Mouse (Mus musculus) myocyte (in vitro differentiated cells): ENCODE data around the gene Slc6a1. TPM values are rescaled to one million over a fixed set of nuclear protein-coding genes. Genes with fewer than 3 reads are reported as not detected.

Experiments used
- H3K27me3 ChIP-seq: one replicate; pipeline ENCODE4 v1.6.1; 2011; ENCODE audit not compliant: control insufficient read depth, insufficient read depth, insufficient read length
- H3K36me3 ChIP-seq: one replicate; pipeline ENCODE4 v1.6.1; 2011; ENCODE audit not compliant: control insufficient read depth, insufficient read depth
- H3K4me2 ChIP-seq: one replicate; pipeline ENCODE4 v1.6.1; 2011; ENCODE audit warnings: low read depth, control low read depth
- H3K4me3 ChIP-seq: one replicate; pipeline ENCODE4 v1.5.1; 2011; ENCODE audit warnings: mild to moderate bottlenecking, control low read depth, moderate library complexity
- H3K79me2 ChIP-seq: one replicate; pipeline ENCODE4 v1.6.1; 2011; ENCODE audit not compliant: control insufficient read depth, insufficient read depth
- H3ac ChIP-seq: one replicate; pipeline ENCODE4 v1.6.1; 2011; ENCODE audit not compliant: control insufficient read depth, insufficient read length
- CEBPB ChIP-seq: IDR thresholded peaks from 2 replicates; pipeline ENCODE4 v1.6.1; 2011; ENCODE audit warnings: mild to moderate bottlenecking, moderate library complexity; ENCODE audit not compliant: poor library complexity, insufficient read depth, severe bottlenecking
- E2F4 ChIP-seq: IDR thresholded peaks from one replicate; pipeline ENCODE4 v1.6.1; 2011; ENCODE audit warnings: mild to moderate bottlenecking, control low read depth, moderate library complexity; ENCODE audit not compliant: insufficient read depth
- MAX ChIP-seq: IDR thresholded peaks from one replicate; pipeline ENCODE4 v1.6.1; 2011; ENCODE audit warnings: low read depth, mild to moderate bottlenecking, control low read depth
- MYOD1 ChIP-seq, 3 experiments: IDR thresholded peaks; one replicate each; pipeline ENCODE4 v1.6.1; 2011; ENCODE audit warnings: control low read depth in 2 of 3, low read depth in 2 of 3, mild to moderate bottlenecking in 2 of 3, moderate library complexity in 1 of 3; ENCODE audit not compliant: insufficient read length in 2 of 3, control insufficient read depth in 1 of 3
- MYOG ChIP-seq, 3 experiments: IDR thresholded peaks; one replicate each; pipeline ENCODE4 v1.6.1; 2011; ENCODE audit warnings: control low read depth in 2 of 3, low read depth in 2 of 3, mild to moderate bottlenecking in 2 of 3; ENCODE audit not compliant: insufficient read length in 2 of 3, control insufficient read depth in 1 of 3, insufficient read depth in 1 of 3
- POLR2A ChIP-seq: IDR thresholded peaks from one replicate; pipeline ENCODE4 v1.6.1; 2011; ENCODE audit warnings: low read depth, mild to moderate bottlenecking, control low read depth, moderate library complexity; ENCODE audit not compliant: insufficient read length
- POLR2AphosphoS2 ChIP-seq: IDR thresholded peaks from one replicate; pipeline ENCODE4 v1.6.1; 2011; ENCODE audit warnings: low read depth, control low read depth; ENCODE audit not compliant: insufficient read length
- REST ChIP-seq: IDR thresholded peaks from one replicate; pipeline ENCODE4 v1.6.1; 2011; ENCODE audit warnings: mild to moderate bottlenecking, control low read depth, moderate library complexity; ENCODE audit not compliant: insufficient read depth, insufficient read length
- SRF ChIP-seq: IDR thresholded peaks from one replicate; pipeline ENCODE4 v1.6.1; 2011; ENCODE audit warnings: low read depth; ENCODE audit not compliant: control insufficient read depth, insufficient read length
- TCF12 ChIP-seq: IDR thresholded peaks from one replicate; pipeline ENCODE4 v1.6.1; 2011; ENCODE audit warnings: mild to moderate bottlenecking, control low read depth; ENCODE audit not compliant: poor library complexity, insufficient read depth, severe bottlenecking
- TCF3 ChIP-seq: IDR thresholded peaks from one replicate; pipeline ENCODE4 v1.6.1; 2011; ENCODE audit warnings: low read depth, control low read depth; ENCODE audit not compliant: insufficient read length
- USF1 ChIP-seq: IDR thresholded peaks from one replicate; pipeline ENCODE4 v1.6.1; 2011; ENCODE audit warnings: low read depth, mild to moderate bottlenecking, control low read depth, moderate library complexity
- polyA plus RNA-seq: library from polyadenylated mRNA; unstranded; fragments of >200 nt; fragmentation: generic; extraction: Trizol; gene quantifications from one replicate; pipeline ENCODE4 v1.2.1, GENCODE M21; 2012; ENCODE audit warnings: missing spikeins

Gene Slc6a1
- polyA plus RNA-seq, 1 experiment = not detected

- peaks cover 91% of the 10 kb centered on the region for H3K27me3 ChIP-seq
- TF ChIP-seq E2F4 = no peak
- TF ChIP-seq REST = no peak
- TF ChIP-seq USF1 = no peak
- TF ChIP-seq POLR2AphosphoS2 = no peak
- TF ChIP-seq CEBPB = no peak
- no peak for TF ChIP-seq MYOD1 (IDR thresholded peaks at IDR 0.05; ENCODE audit: control insufficient read depth in 1 of 3, insufficient read length in 2 of 3, low read depth in 2 of 3)
- no peak for TF ChIP-seq TCF12
- no peak for TF ChIP-seq MYOG (IDR thresholded peaks at IDR 0.05; ENCODE audit: control insufficient read depth in 1 of 3, insufficient read depth in 1 of 3, insufficient read length in 2 of 3, low read depth in 2 of 3)
- no peak for TF ChIP-seq SRF
Observed at GRCm38 (mm10) chr6:114283927-114284703, 1.7 kb downstream of the Slc6a1 start.

GRCm38 (mm10) chr6:114285424-114285823 lies 3.0 kb downstream of the Slc6a1 start:
- no peak overlapping the region for H3K4me2 ChIP-seq

More at GRCm38 (mm10) chr6:114283927-114284703, 1.7 kb downstream of the Slc6a1 start:
- no peaks in the 10 kb centered on the region for H3K36me3 ChIP-seq
- H3K79me2 ChIP-seq = no peaks in the 10 kb centered on the region
- no peak overlapping the region for H3K4me2 ChIP-seq
- H3ac ChIP-seq = no peak overlapping the region
- H3K4me3 ChIP-seq = no peak overlapping the region

GRCm38 (mm10) chr6:114289106-114289505 lies 6.7 kb downstream of the Slc6a1 start:
- Histone ChIP-seq H3ac (no peak overlapping the region), H3K27me3 (peaks cover 80% of the 10 kb centered on the region), H3K79me2 (no peaks in the 10 kb centered on the region), H3K36me3 (no peaks in the 10 kb centered on the region), H3K4me3 (no peak overlapping the region), H3K4me2 (no peak overlapping the region)
- TF ChIP-seq TCF12 (no peak), MYOD1 (IDR thresholded peaks at IDR 0.05; ENCODE audit: control insufficient read depth in 1 of 3, insufficient read length in 2 of 3, low read depth in 2 of 3) (no peak), POLR2A (no peak), MYOG (IDR thresholded peaks at IDR 0.05; ENCODE audit: control insufficient read depth in 1 of 3, insufficient read depth in 1 of 3, insufficient read length in 2 of 3, low read depth in 2 of 3) (no peak), SRF (no peak), USF1 (no peak), TCF3 (no peak), REST (no peak), MAX (no peak), POLR2AphosphoS2 (no peak), CEBPB (no peak), E2F4 (no peak)

More at GRCm38 (mm10) chr6:114285424-114285823, 3.0 kb downstream of the Slc6a1 start:
- Histone ChIP-seq H3K36me3 (no peaks in the 10 kb centered on the region), H3ac (no peak overlapping the region), H3K27me3 (peaks cover 89% of the 10 kb centered on the region), H3K79me2 (no peaks in the 10 kb centered on the region), H3K4me3 (no peak overlapping the region)
- no peak for TF ChIP-seq POLR2A
- no peak for TF ChIP-seq MAX
- no peak for TF ChIP-seq SRF
- TF ChIP-seq MYOG (IDR thresholded peaks at IDR 0.05; ENCODE audit: control insufficient read depth in 1 of 3, insufficient read depth in 1 of 3, insufficient read length in 2 of 3, low read depth in 2 of 3) = no peak
- TF ChIP-seq POLR2AphosphoS2 = no peak
- TF ChIP-seq REST = no peak
- no peak for TF ChIP-seq CEBPB
- no peak for TF ChIP-seq E2F4
- TF ChIP-seq USF1 = no peak
- TF ChIP-seq MYOD1 (IDR thresholded peaks at IDR 0.05; ENCODE audit: control insufficient read depth in 1 of 3, insufficient read length in 2 of 3, low read depth in 2 of 3) = no peak

DNA sequence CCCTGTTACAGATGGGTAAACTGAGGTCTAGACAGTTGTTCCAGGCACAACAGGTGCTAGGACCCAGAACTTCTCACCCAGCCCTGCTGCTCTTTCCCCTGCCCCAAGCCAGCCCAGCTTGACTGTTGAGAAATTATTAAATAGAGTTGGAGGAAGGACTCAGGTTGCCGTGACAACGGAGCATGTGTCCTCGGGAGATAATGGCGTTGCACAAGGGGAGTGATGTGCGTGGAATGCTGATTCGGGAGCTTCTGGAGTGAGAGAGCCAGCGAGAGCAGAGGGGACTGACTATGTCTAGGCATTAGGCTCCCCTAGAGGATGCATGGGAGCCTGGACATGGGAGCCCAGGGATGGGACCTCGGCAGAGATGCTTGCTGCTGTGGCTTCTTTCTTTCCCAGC lies 7.7 kb downstream of the Slc6a1 start:
- H3K4me2 ChIP-seq = no peak overlapping the region
- H3K79me2 ChIP-seq = no peaks in the 10 kb centered on the region
- no peak overlapping the region for H3K4me3 ChIP-seq
- no peaks in the 10 kb centered on the region for H3K36me3 ChIP-seq
- H3ac ChIP-seq = no peak overlapping the region
- no peak for TF ChIP-seq SRF
- TF ChIP-seq MYOD1 (IDR thresholded peaks at IDR 0.05; ENCODE audit: control insufficient read depth in 1 of 3, insufficient read length in 2 of 3, low read depth in 2 of 3) = no peak
- TF ChIP-seq POLR2A = no peak
- no peak for TF ChIP-seq MYOG (IDR thresholded peaks at IDR 0.05; ENCODE audit: control insufficient read depth in 1 of 3, insufficient read depth in 1 of 3, insufficient read length in 2 of 3, low read depth in 2 of 3)
- TF ChIP-seq TCF3 = no peak
- no peak for TF ChIP-seq USF1
- TF ChIP-seq CEBPB = no peak
- TF ChIP-seq MAX = no peak
- TF ChIP-seq REST = no peak
- no peak for TF ChIP-seq E2F4
- TF ChIP-seq POLR2AphosphoS2 = no peak
- no peak for TF ChIP-seq TCF12
- H3K27me3 ChIP-seq = peaks cover 76% of the 10 kb centered on the region
